Mouse (Mus musculus): ENCODE data around the gene Tlcd1. TPM values are rescaled to one million over a fixed set of nuclear protein-coding genes. Genes with fewer than 3 reads are reported as not detected.

Tlcd1 gene
- polyA plus RNA-seq, 1 experiment from 2014 or later, result 13.6 TPM

GRCm38 (mm10) chr11:78160171-78160570 is 16.3 kb upstream of the Tlcd1 start:
- H3K27me3 ChIP-seq, result no peaks in the 10 kb centered on the region
- DNase-seq (ENCODE audit: low read depth, low spot score), result no peak
- CTCF ChIA-PET, result interaction anchor here (1.2 kb wide), 1 partner anchor 18 kb away, joined by 3 read pairs; no protein-coding TSS in a partner anchor
- TF ChIP-seq CTCF (IDR thresholded peaks at IDR 0.05), result no peak
- no peak for ATAC-seq
- POLR2A ChIA-PET, result interaction anchor here (1.1 to 1.9 kb wide), 2 partner anchors 12 to 17 kb away, joined by 3 to 6 read pairs; partner anchors contain the start of genes Nek8 and Tlcd1
- in situ Hi-C loops (cut with MboI; ENCODE audit: low pct_unique_long_range_greater_than_20kb), result no loop called here

GRCm38 (mm10) chr11:78160675-78161074 is 15.8 kb upstream of the Tlcd1 start:
- in situ Hi-C loops (cut with MboI; ENCODE audit: low pct_unique_long_range_greater_than_20kb), result no loop called here
- ChIA-PET POLR2A (interaction anchor here (1.1 kb wide), 1 partner anchor 16 kb away, joined by 3 read pairs; the partner anchor contains the start of genes Nek8 and Tlcd1), CTCF (interaction anchor here (1.2 kb wide), 1 partner anchor 17 kb away, joined by 3 read pairs; no protein-coding TSS in a partner anchor)
- no peaks in the 10 kb centered on the region for H3K27me3 ChIP-seq
- ATAC-seq (no peak), DNase-seq (ENCODE audit: low read depth, low spot score) (no peak)
- TF ChIP-seq CTCF (IDR thresholded peaks at IDR 0.05), result no peak

DNA sequence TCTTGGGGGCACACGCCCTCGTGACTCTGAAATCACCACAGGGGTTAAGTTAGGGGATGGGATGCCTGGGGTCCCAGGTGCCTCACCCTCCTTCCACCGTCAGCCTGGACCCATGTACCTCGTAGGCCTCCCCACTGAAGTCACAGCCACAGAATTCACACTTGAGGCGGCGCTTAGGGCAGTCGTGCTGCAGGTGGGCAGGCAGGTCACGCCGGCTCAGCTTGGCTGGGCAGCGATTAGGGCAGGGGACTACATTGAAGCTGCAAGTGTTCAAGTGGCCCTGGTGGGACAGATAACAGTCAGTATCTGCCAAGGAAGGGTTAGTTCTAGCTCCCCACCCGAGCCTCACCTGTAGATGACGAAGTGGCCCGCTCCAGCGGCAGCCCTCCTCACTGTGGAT is 15.3 kb upstream of the Tlcd1 start:
- POLR2A ChIA-PET, result interaction anchor here (0.7 kb wide), 1 partner anchor 103 kb away, joined by 3 read pairs; no protein-coding TSS in a partner anchor
- no peaks in the 10 kb centered on the region for H3K27me3 ChIP-seq
- DNase-seq (ENCODE audit: low read depth, low spot score) (no peak), ATAC-seq (no peak)
- CTCF ChIA-PET, result interaction anchor here (1.1 kb wide), 1 partner anchor 17 kb away, joined by 3 read pairs; no protein-coding TSS in a partner anchor
- TF ChIP-seq CTCF (IDR thresholded peaks at IDR 0.05), result no peak
- in situ Hi-C loops (cut with MboI; ENCODE audit: low pct_unique_long_range_greater_than_20kb), result no loop called here

DNA sequence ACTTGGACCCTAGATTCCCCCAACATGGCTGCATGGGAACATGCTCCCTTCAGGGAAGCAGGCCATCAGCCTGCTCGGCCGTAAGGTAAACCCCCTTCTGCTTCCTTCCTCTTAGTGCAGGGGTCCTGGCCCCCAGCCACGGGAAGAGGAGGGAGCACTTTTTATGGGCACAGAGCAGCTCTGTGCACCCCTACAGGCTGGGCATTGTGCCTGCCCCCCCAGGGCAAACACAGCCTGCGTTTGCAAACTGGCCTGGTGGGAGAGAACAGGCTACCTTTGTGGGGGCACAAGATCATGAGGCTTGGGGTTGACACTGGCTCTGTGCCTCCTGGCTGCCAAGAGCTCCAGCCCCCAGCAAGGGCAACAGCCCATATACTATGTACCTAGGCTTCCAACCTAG is 14.5 kb upstream of the Tlcd1 start:
- H3K27me3 ChIP-seq, result no peaks in the 10 kb centered on the region
- POLR2A ChIA-PET, result interaction anchor here (0.7 to 4.8 kb wide), 2 partner anchors 14 to 104 kb away, joined by 3 to 50 read pairs; partner anchors contain the start of genes Nek8 and Tlcd1
- in situ Hi-C loops (cut with MboI; ENCODE audit: low pct_unique_long_range_greater_than_20kb), result no loop called here
- ATAC-seq (no peak), DNase-seq (ENCODE audit: low read depth, low spot score) (no peak)
- TF ChIP-seq CTCF (IDR thresholded peaks at IDR 0.05), result no peak
- CTCF ChIA-PET, result interaction anchor here (1.1 kb wide), 1 partner anchor 16 kb away, joined by 3 read pairs; no protein-coding TSS in a partner anchor

DNA sequence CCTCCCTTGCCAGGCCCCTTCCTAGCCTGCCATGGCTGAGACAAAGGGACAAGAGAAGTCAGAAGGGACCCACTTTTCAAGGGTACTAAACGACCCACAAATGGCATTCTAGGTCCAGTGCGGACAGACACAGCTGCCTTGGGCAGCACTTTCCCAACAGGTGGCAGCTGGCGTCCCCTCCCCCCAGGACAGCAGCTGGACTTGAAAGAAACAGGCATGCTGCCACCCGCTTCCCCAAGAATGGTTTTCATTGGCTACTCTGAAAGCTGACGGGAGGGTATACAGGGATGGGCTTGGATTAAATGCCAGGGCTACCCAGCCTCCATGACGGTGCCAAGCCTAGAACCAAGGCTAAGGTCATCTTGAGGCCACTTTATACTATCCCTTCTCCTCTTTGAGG is 14.0 kb upstream of the Tlcd1 start:
- CTCF ChIA-PET, result no interaction called here

DNA sequence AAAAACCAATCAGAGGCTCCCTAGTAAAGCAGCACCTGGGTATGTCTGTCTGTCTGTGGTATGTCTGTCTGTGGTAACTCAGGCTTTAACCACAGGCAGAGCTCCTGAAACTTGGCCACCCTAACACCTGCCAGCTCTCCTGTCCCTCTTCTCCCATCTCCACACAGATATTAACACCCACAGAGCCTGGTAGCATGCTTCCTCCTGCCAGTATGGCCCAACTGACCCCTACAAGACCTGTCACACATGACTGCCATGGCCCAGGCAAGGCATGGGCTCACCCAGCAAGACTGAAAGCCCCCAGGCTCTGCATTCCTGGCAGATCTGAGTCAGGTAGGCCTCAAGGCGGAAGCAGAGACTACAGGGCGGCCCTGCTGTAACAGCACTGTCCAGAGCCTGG is 13.5 kb upstream of the Tlcd1 start:
- no peak for TF ChIP-seq CTCF (IDR thresholded peaks at IDR 0.05)
- no peaks in the 10 kb centered on the region for H3K27me3 ChIP-seq
- in situ Hi-C loops (cut with MboI; ENCODE audit: low pct_unique_long_range_greater_than_20kb), result no loop called here
- CTCF ChIA-PET, result interaction anchor here (2.0 kb wide), 1 partner anchor 13 kb away, joined by 9 read pairs; the partner anchor contains the start of genes Nek8 and Tlcd1
- POLR2A ChIA-PET, result interaction anchor here (0.7 to 4.8 kb wide), 5 partner anchors 8 to 118 kb away, joined by 3 to 50 read pairs (median 3); partner anchors contain the start of genes Nek8 and Tlcd1
- DNase-seq (ENCODE audit: low read depth, low spot score), result no peak
- no peak for ATAC-seq

More for the DNA sequence above, 14.0 kb upstream of the Tlcd1 start:
- POLR2A ChIA-PET, result interaction anchor here (4.8 kb wide), 1 partner anchor 13 kb away, joined by 50 read pairs; the partner anchor contains the start of genes Nek8 and Tlcd1
- TF ChIP-seq CTCF (IDR thresholded peaks at IDR 0.05), result no peak
- no peak for ATAC-seq
- no peaks in the 10 kb centered on the region for H3K27me3 ChIP-seq
- DNase-seq (ENCODE audit: low read depth, low spot score), result no peak
- in situ Hi-C loops (cut with MboI; ENCODE audit: low pct_unique_long_range_greater_than_20kb), result no loop called here

GRCm38 (mm10) chr11:78163681-78164603 is 12.6 kb upstream of the Tlcd1 start:
- TF ChIP-seq CTCF (IDR thresholded peaks at IDR 0.05), result no peak
- POLR2A ChIA-PET, result interaction anchor here (0.7 to 4.8 kb wide), 5 partner anchors 8 to 118 kb away, joined by 3 to 50 read pairs (median 3); partner anchors contain the start of genes Nek8 and Tlcd1
- DNase-seq (ENCODE audit: low read depth, low spot score) (no peak), ATAC-seq (no peak)
- in situ Hi-C loops (cut with MboI; ENCODE audit: low pct_unique_long_range_greater_than_20kb), result no loop called here
- CTCF ChIA-PET, result interaction anchor here (1.2 to 2.0 kb wide), 2 partner anchors 12 to 14 kb away, joined by 6 to 9 read pairs; partner anchors contain the start of genes Nek8 and Tlcd1
- no peaks in the 10 kb centered on the region for H3K27me3 ChIP-seq

DNA sequence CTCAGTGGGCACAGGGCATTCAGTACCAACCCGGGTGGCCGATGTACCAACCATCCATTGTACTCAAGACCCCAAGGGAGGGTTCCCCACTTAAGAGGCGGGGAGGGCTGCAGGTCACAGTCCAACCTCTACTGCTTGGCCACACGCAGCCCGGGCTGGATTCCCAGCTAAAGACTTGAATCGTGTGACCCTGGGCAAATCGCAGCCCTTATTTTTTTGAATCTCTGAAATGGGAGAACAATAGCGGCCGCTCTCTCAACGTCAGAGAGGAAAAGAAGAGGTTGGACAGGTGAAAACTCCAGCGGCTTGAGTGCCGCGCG is 11.9 kb upstream of the Tlcd1 start:
- ChIA-PET CTCF (interaction anchor here (1.2 to 2.0 kb wide), 2 partner anchors 11 to 13 kb away, joined by 6 to 9 read pairs; partner anchors contain the start of genes Nek8 and Tlcd1), POLR2A (interaction anchor here (4.8 kb wide), 1 partner anchor 11 kb away, joined by 50 read pairs; the partner anchor contains the start of genes Nek8 and Tlcd1)
- no peaks in the 10 kb centered on the region for H3K27me3 ChIP-seq
- no peak for TF ChIP-seq CTCF (IDR thresholded peaks at IDR 0.05)
- ATAC-seq (no peak), DNase-seq (ENCODE audit: low read depth, low spot score) (no peak)
- in situ Hi-C loops (cut with MboI; ENCODE audit: low pct_unique_long_range_greater_than_20kb), result no loop called here

DNA sequence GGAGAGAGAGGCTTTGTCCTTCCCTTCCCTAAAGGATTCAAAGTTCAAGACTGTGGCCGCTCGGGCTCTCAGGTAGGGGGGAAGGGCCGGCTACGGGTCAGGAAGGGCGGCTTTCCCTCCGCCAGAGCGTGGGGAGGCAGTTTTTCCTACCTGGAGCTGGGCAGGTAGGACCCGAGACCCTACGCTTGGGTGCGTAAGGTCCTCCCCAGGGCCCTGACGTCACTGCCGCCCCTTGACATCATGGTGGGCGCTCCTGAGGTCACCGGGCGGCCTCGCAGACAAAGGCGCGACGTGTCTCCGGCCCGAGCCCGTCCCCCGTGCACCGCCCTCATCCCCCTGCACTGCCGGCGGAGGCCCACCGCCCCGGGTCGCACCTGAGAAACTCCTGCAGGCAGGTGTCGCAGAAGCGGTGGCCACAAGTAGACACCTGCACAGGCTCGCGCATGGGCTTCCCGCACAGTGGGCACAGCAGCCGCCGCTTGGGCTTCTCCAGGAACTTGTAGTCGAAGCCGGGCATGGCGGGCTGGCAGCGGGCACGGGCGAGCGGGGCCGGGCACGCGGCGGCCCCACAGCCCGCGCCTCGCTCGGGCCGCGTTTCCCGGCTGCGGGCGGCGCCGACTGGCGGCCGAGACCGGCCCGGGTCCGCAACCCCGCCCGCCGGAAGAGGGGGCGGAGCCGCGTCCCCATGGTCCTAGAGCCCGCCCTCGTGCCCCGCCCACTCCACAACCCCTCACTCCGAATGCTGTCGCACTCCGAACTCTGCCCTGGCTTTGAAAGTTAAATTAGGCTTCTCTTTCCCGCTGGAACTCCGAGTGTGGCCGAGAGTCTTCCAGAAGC is 11.4 kb upstream of the Tlcd1 start, which contains the start of gene Traf4:
TSS of gene Traf4 (minus strand) at position 666 of the 837 bp plus-strand sequence.
- no peak for DNase-seq (ENCODE audit: low read depth, low spot score)
- in situ Hi-C loops (cut with MboI; ENCODE audit: low pct_unique_long_range_greater_than_20kb), result no loop called here
- POLR2A ChIA-PET, result interaction anchor here (0.6 to 4.8 kb wide), 2 partner anchors 10 to 386 kb away, joined by 3 to 50 read pairs; partner anchors contain the start of genes Nek8 and Tlcd1
- TF ChIP-seq CTCF (IDR thresholded peaks at IDR 0.05), result no peak
- CTCF ChIA-PET, result interaction anchor here (2.0 to 3.7 kb wide), 2 partner anchors 11 to 12 kb away, joined by 9 to 16 read pairs; partner anchors contain the start of genes Nek8 and Tlcd1
- H3K27me3 ChIP-seq, result no peaks in the 10 kb centered on the region
- peak; percentile 47 for ATAC-seq

Measured in Patski (cell line).